Mouse (Mus musculus) CH12.LX (cell line): ENCODE measurements around the gene Mob4. TPM values are rescaled to one million over a fixed set of nuclear protein-coding genes. Genes with fewer than 3 reads are reported as not detected.

Experiments used
- DNase-seq: peaks from one replicate; pipeline ENCODE4 v3.0.0-alpha.2; 2013; ENCODE audit errors: extremely low read depth
- H3K27ac ChIP-seq: 2 replicates; pipeline ENCODE4 v1.5.1; 2012; ENCODE audit warnings: low read depth, mild to moderate bottlenecking, control low read depth, moderate library complexity; ENCODE audit not compliant: insufficient read depth
- H3K27me3 ChIP-seq: replicated peaks from 2 replicates; pipeline ENCODE3; 2012; ENCODE audit warnings: inconsistent platforms
- H3K36me3 ChIP-seq, 2 experiments: replicated peaks in 1 of 2; 2 replicates each; pipeline versions ENCODE3 to v1.6.1; 2012; ENCODE audit warnings: inconsistent platforms in 1 of 2, low read length in 1 of 2, mild to moderate bottlenecking in 1 of 2, mixed read lengths in 1 of 2, moderate library complexity in 1 of 2; ENCODE audit not compliant: control insufficient read depth in 1 of 2, insufficient read depth in 1 of 2
- H3K4me1 ChIP-seq, 2 experiments: 2 replicates each; pipeline ENCODE4 v1.6.1; 2012; ENCODE audit warnings: inconsistent platforms in 1 of 2, moderate library complexity in 1 of 2; ENCODE audit not compliant: insufficient read depth in 2 of 2, control insufficient read depth in 1 of 2
- H3K4me2 ChIP-seq: 2 replicates; pipeline ENCODE4 v1.6.1; 2012; ENCODE audit warnings: low read depth, mild to moderate bottlenecking, control low read depth; ENCODE audit not compliant: poor library complexity, insufficient read depth, severe bottlenecking
- H3K4me3 ChIP-seq, 3 experiments: fragments of 150-350 bp in 1 of 3; sonication (generic) in 1 of 3; replicated peaks in 1 of 3; 2 replicates each; pipeline versions ENCODE3 to v1.5.1; 2011 to 2012; ENCODE audit warnings: low read depth in 2 of 3, low read length in 2 of 3, mild to moderate bottlenecking in 2 of 3, moderate library complexity in 2 of 3, control low read depth in 1 of 3, improper control_type of control experiment in 1 of 3, inconsistent platforms in 1 of 3, mixed read lengths in 1 of 3; ENCODE audit not compliant: poor library complexity in 1 of 3
- H3K79me2 ChIP-seq: replicated peaks from 2 replicates; pipeline ENCODE4 v1.6.1; 2012; ENCODE audit warnings: mild to moderate bottlenecking, moderate library complexity; ENCODE audit not compliant: control insufficient read depth, poor library complexity, insufficient read depth, severe bottlenecking; ENCODE audit errors: extremely low read depth
- H3K9ac ChIP-seq: 2 replicates; pipeline ENCODE4 v1.6.1; 2012; ENCODE audit warnings: low read depth, mild to moderate bottlenecking, control low read depth, moderate library complexity; ENCODE audit not compliant: insufficient read depth
- H3K9me3 ChIP-seq: replicated peaks from 2 replicates; pipeline ENCODE3; 2012; ENCODE audit warnings: low read length, inconsistent platforms, mixed read lengths
- BHLHE40 ChIP-seq: IDR thresholded peaks from 2 replicates; pipeline ENCODE4 v1.6.1; 2011; ENCODE audit warnings: mild to moderate bottlenecking, low read depth, low read length, improper control_type of control experiment
- CHD2 ChIP-seq: IDR thresholded peaks from 2 replicates; pipeline ENCODE4 v1.6.1; 2011; ENCODE audit warnings: low read length, improper control_type of control experiment
- CTCF ChIP-seq, 2 experiments: IDR thresholded peaks in 1 of 2; conservative IDR thresholded peaks in 1 of 2; 2 replicates each; pipeline ENCODE4 v1.5.1; 2011 to 2012; ENCODE audit warnings: low read depth in 2 of 2, low read length in 2 of 2, improper control_type of control experiment in 1 of 2, inconsistent platforms in 1 of 2, mild to moderate bottlenecking in 1 of 2, moderate library complexity in 1 of 2
- ELF1 ChIP-seq: IDR thresholded peaks from 2 replicates; pipeline ENCODE4 v1.6.1; 2014; ENCODE audit warnings: low read depth, mild to moderate bottlenecking, inconsistent platforms, low read length, improper control_type of control experiment
- EP300 ChIP-seq: IDR thresholded peaks from 2 replicates; pipeline ENCODE4 v1.6.1; 2011; ENCODE audit warnings: low read length, improper control_type of control experiment
- JUND ChIP-seq: conservative IDR thresholded peaks from 2 replicates; pipeline ENCODE4 v1.6.1; 2011; ENCODE audit warnings: low read depth, low read length, improper control_type of control experiment
- MAZ ChIP-seq: IDR thresholded peaks from 2 replicates; pipeline ENCODE4 v1.6.1; 2012; ENCODE audit warnings: low read depth, mild to moderate bottlenecking, inconsistent platforms, low read length, improper control_type of control experiment, moderate library complexity
- MYC ChIP-seq: IDR thresholded peaks from 2 replicates; pipeline ENCODE4 v1.6.1; 2011; ENCODE audit warnings: low read depth, mild to moderate bottlenecking, improper control_type of control experiment, low read length
- NELFE ChIP-seq: IDR thresholded peaks from 2 replicates; pipeline ENCODE4 v1.6.1; 2011; ENCODE audit warnings: low read depth, low read length, improper control_type of control experiment
- NRF1 ChIP-seq: IDR thresholded peaks from 2 replicates; pipeline ENCODE4 v1.6.1; 2014; ENCODE audit warnings: low read depth, mild to moderate bottlenecking, inconsistent platforms, low read length, improper control_type of control experiment, moderate library complexity
- POLR2A ChIP-seq: IDR thresholded peaks from 2 replicates; pipeline ENCODE4 v1.6.1; 2011; ENCODE audit warnings: low read depth, mild to moderate bottlenecking, improper control_type of control experiment, low read length
- RAD21 ChIP-seq: IDR thresholded peaks from 2 replicates; pipeline ENCODE4 v1.6.1; 2011; ENCODE audit warnings: low read depth, mild to moderate bottlenecking, low read length, improper control_type of control experiment, moderate library complexity
- SMC3 ChIP-seq: IDR thresholded peaks from 2 replicates; pipeline ENCODE4 v1.6.1; 2011; ENCODE audit warnings: low read depth, low read length, improper control_type of control experiment
- TBP ChIP-seq: conservative IDR thresholded peaks from 2 replicates; pipeline ENCODE4 v1.6.1; 2011; ENCODE audit warnings: low read depth, low read length, improper control_type of control experiment
- TCF12 ChIP-seq: IDR thresholded peaks from 2 replicates; pipeline ENCODE4 v1.6.1; 2014; ENCODE audit warnings: low read depth, mild to moderate bottlenecking, inconsistent platforms, low read length, improper control_type of control experiment
- UBTF ChIP-seq: IDR thresholded peaks from 2 replicates; pipeline ENCODE4 v1.6.1; 2012; ENCODE audit warnings: low read depth, mild to moderate bottlenecking, inconsistent platforms, low read length, improper control_type of control experiment, moderate library complexity
- USF2 ChIP-seq: conservative IDR thresholded peaks from 2 replicates; pipeline ENCODE4 v1.6.1; 2011; ENCODE audit warnings: low read depth, low read length, improper control_type of control experiment
- ZMIZ1 ChIP-seq: IDR thresholded peaks from 2 replicates; pipeline ENCODE4 v1.6.1; 2012; ENCODE audit warnings: low read depth, mild to moderate bottlenecking, inconsistent platforms, low read length, improper control_type of control experiment
- dilution Hi-C: fragments of 300-500 bp; cut with MboI; formaldehyde crosslinking; loops from 2 replicates; pipeline ENCODE4 v1.14.3; 2020; ENCODE audit warnings: low sequenced_read_pairs; ENCODE audit not compliant: extremely low pct_unique_long_range_greater_than_20kb, extremely low pct_ligation_motif_present
- in situ Hi-C: fragments of 300-500 bp; cut with MboI; formaldehyde crosslinking; loops from 3 replicates; pipeline ENCODE4 v1.14.3; 2019; ENCODE audit warnings: low sequenced_read_pairs, low pct_ligation_motif_present, low pct_unique_long_range_greater_than_20kb, mixed read lengths
- polyA plus RNA-seq: library from polyadenylated mRNA; unstranded; fragments of >175 nt; gene quantifications from 2 replicates; pipeline ENCODE4 v1.2.1, GENCODE M21; 2012; ENCODE audit warnings: low read depth; ENCODE audit not compliant: insufficient read length
- total RNA-seq, 2 experiments: library from RNA; depleted of rRNA; stranded (reverse); fragments of 300-350 nt in 1 of 2; fragments of >200 nt in 1 of 2; gene quantifications; 2 replicates each; pipeline ENCODE4 v1.2.3; 2012 to 2014

Gene Mob4
- total and polyA plus RNA-seq, 3 experiments, result 12.3 to 49.5 (median 34.1) TPM

DNA sequence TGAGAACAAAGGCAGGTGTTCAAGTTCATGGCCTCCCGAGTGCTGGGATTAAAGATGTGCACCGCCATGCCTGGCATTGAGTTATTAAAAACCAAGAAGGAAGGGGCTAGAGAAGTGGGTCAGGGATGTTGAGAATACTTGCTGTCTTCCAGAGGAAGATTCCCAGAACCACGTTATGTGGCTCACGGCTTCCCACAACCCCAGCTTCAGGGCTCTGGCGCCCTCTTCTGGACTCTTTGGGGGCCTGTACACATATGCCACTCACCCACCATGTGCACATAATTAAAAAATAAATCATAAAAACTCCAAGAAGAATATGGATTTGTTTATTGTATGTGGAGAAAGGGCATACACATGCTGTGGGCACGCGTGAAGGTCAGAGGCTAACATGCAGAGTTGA lies 30.9 kb downstream of the Mob4 start:
- no peak overlapping the region for H3K4me3 ChIP-seq
- in situ Hi-C loops, result no loop called here
- peaks cover 11 to 44% of the 10 kb centered on the region in 2 experiments for H3K36me3 ChIP-seq
- H3K4me2 ChIP-seq, result no peak overlapping the region
- no peaks in the 10 kb centered on the region for H3K4me1 ChIP-seq
- H3K27me3 ChIP-seq, result no peaks in the 10 kb centered on the region
- TF ChIP-seq CTCF (conservative IDR thresholded peaks at IDR 0.05 in 1 of 2, IDR thresholded peaks at IDR 0.05 in 1 of 2; ENCODE audit: low read depth in 2 of 2, low read length in 2 of 2) (peak; percentile 47 to 68), BHLHE40 (no peak), RAD21 (peak; percentile 69), MYC (0 out of 2 replicates have a peak, but pooled peaks have one; percentile 45), CHD2 (no peak), SMC3 (peak; percentile 41), UBTF (no peak)
- H3K9ac ChIP-seq, result no peak overlapping the region
- peak; percentile 30 for DNase-seq
- no peaks in the 10 kb centered on the region for H3K9me3 ChIP-seq
- H3K79me2 ChIP-seq, result no peaks in the 10 kb centered on the region
- no peak overlapping the region for H3K27ac ChIP-seq
- dilution Hi-C loops, result no loop called here

DNA sequence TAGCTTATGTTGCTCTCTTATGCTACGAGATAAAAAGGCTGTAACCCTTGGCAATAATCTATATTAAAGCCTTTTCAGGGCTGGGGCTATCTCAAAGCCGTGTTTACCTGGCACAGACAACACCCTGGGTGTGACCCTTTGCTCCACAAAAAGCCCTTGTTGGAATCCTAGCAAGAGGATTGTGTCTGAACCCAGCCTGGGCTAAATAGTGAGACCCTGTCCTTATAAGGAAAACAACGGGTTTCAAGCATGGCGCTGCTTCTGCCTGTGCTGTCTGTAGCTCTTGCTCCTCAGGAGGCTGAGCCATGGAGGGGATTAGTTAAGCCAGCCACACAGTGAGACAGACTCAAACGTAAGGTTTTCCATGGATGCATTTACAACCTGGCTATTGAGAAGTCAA lies 31.8 kb downstream of the Mob4 start:
- TF ChIP-seq POLR2A (no peak), MAZ (no peak), JUND (no peak), CTCF (conservative IDR thresholded peaks at IDR 0.05 in 1 of 2, IDR thresholded peaks at IDR 0.05 in 1 of 2; ENCODE audit: low read depth in 2 of 2, low read length in 2 of 2) (no peak), UBTF (no peak), USF2 (no peak), NRF1 (no peak)
- no peak overlapping the region for H3K27ac ChIP-seq
- H3K4me3 ChIP-seq, result no peak overlapping the region
- no peaks in the 10 kb centered on the region for H3K9me3 ChIP-seq
- in situ Hi-C loops (no loop called here), dilution Hi-C loops (no loop called here)
- DNase-seq, result no peak
- H3K36me3 ChIP-seq, result peaks cover 6 to 36% of the 10 kb centered on the region in 2 experiments
- no peaks in the 10 kb centered on the region for H3K4me1 ChIP-seq
- H3K79me2 ChIP-seq, result no peaks in the 10 kb centered on the region
- no peaks in the 10 kb centered on the region for H3K27me3 ChIP-seq
- no peak overlapping the region for H3K4me2 ChIP-seq
- H3K9ac ChIP-seq, result no peak overlapping the region

GRCm38 (mm10) chr1:55164005-55164404 lies 33.0 kb downstream of the Mob4 start:
- no peaks in the 10 kb centered on the region for H3K79me2 ChIP-seq
- no peak for DNase-seq
- in situ Hi-C loops, result no loop called here
- no peak overlapping the region for H3K9ac ChIP-seq
- H3K4me1 ChIP-seq, result no peaks in the 10 kb centered on the region
- H3K36me3 ChIP-seq, result peaks cover 2 to 24% of the 10 kb centered on the region in 2 experiments
- no peaks in the 10 kb centered on the region for H3K9me3 ChIP-seq
- TF ChIP-seq TBP (no peak), ELF1 (no peak), EP300 (no peak), MAZ (no peak), UBTF (no peak), TCF12 (no peak), ZMIZ1 (no peak), CTCF (conservative IDR thresholded peaks at IDR 0.05 in 1 of 2, IDR thresholded peaks at IDR 0.05 in 1 of 2; ENCODE audit: low read depth in 2 of 2, low read length in 2 of 2) (no peak), POLR2A (no peak), NELFE (no peak)
- H3K4me2 ChIP-seq, result no peak overlapping the region
- dilution Hi-C loops, result no loop called here
- no peak overlapping the region for H3K27ac ChIP-seq
- H3K4me3 ChIP-seq, result no peak overlapping the region
- H3K27me3 ChIP-seq, result no peaks in the 10 kb centered on the region
